Mouse (Mus musculus) spleen, adult 2 months (tissue): ENCODE data around the gene Arhgap10.

Experiments
- CTCF ChIP-seq: fragments of 200-500 bp; IDR thresholded peaks from 2 replicates; pipeline ENCODE4 v1.5.1; 2011; ENCODE audit warnings: mild to moderate bottlenecking, inconsistent platforms; ENCODE audit not compliant: insufficient read depth, insufficient read length, insufficient replicate concordance; ENCODE audit errors: extremely low read depth
- POLR2A ChIP-seq: fragments of 200-500 bp; IDR thresholded peaks from 2 replicates; pipeline ENCODE4 v1.6.1; 2011; ENCODE audit warnings: low read depth, low read length, inconsistent platforms

GRCm38 (mm10) chr8:77214665-77215064 lies 303.1 kb downstream of the Arhgap10 start:
- TF ChIP-seq POLR2A (no peak), CTCF (no peak)
